Mouse (Mus musculus) lung, adult 2 months (tissue): ENCODE results near the gene Lao1. TPM values are rescaled to one million over a fixed set of nuclear protein-coding genes. Genes with fewer than 3 reads are reported as not detected.

Experiments used
- DNase-seq: peaks from one replicate; pipeline ENCODE4 v3.0.0; 2022
- H3K4me1 ChIP-seq: fragments of 200-500 bp; 2 replicates; pipeline ENCODE4 v1.6.1; 2011; ENCODE audit warnings: low read length; ENCODE audit not compliant: control insufficient read depth, insufficient read depth
- H3K4me3 ChIP-seq: fragments of 200-500 bp; replicated peaks from 2 replicates; pipeline ENCODE3; 2011; ENCODE audit warnings: low read depth, mild to moderate bottlenecking, control low read depth, low read length; ENCODE audit errors: extremely low read depth
- CTCF ChIP-seq: fragments of 200-500 bp; IDR thresholded peaks from 2 replicates; pipeline ENCODE4 v1.5.1; 2011; ENCODE audit warnings: mild to moderate bottlenecking, low read length, control low read depth; ENCODE audit not compliant: insufficient read depth
- POLR2A ChIP-seq: fragments of 200-500 bp; IDR thresholded peaks from 2 replicates; pipeline ENCODE4 v1.6.1; 2011; ENCODE audit warnings: low read depth, mild to moderate bottlenecking, control low read depth, low read length, borderline replicate concordance; ENCODE audit errors: extremely low read depth
- WGBS: fragments of 180-500 bp; shearing (Covaris S2); methylation state at CpG from one replicate; pipeline ENCODE4 v1.1.7; 2018; 5-methylcytosine and 5-hydroxymethylcytosine counted together
- polyA plus RNA-seq: library from polyadenylated mRNA; depleted of rRNA; stranded (reverse); fragments of >200 nt; gene quantifications from 2 replicates; pipeline ENCODE4 v1.2.3, GENCODE M21; 2012

The Lao1 gene
- polyA plus RNA-seq, 1 experiment, result not detected

DNA sequence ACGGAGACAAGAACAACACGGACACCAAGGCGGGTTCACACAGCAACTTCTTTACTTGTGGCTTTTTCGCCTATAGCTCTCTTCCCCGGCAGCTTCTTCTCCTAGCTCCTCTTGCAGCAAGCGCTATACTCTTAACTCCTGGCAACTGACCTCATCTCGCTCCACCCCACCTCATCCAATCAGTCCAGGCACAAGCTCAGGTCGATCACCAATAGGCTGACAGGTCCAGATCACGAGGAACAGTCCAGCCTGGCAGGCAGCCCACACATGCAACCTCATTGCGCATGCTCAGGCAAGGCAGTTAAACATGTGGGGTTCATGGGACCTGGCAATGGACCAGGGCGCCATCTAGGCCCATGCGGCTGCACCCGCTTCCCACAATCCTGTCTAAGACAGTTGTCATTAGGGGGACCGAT lies 35.8 kb downstream of the Lao1 start:
- no peaks in the 10 kb centered on the region for H3K4me1 ChIP-seq
- DNase-seq, result no peak
- no peak overlapping the region for H3K4me3 ChIP-seq
- TF ChIP-seq POLR2A (no peak), CTCF (no peak)
- WGBS, result 89% methylated on average over 14 of the region's 14 CpGs

DNA sequence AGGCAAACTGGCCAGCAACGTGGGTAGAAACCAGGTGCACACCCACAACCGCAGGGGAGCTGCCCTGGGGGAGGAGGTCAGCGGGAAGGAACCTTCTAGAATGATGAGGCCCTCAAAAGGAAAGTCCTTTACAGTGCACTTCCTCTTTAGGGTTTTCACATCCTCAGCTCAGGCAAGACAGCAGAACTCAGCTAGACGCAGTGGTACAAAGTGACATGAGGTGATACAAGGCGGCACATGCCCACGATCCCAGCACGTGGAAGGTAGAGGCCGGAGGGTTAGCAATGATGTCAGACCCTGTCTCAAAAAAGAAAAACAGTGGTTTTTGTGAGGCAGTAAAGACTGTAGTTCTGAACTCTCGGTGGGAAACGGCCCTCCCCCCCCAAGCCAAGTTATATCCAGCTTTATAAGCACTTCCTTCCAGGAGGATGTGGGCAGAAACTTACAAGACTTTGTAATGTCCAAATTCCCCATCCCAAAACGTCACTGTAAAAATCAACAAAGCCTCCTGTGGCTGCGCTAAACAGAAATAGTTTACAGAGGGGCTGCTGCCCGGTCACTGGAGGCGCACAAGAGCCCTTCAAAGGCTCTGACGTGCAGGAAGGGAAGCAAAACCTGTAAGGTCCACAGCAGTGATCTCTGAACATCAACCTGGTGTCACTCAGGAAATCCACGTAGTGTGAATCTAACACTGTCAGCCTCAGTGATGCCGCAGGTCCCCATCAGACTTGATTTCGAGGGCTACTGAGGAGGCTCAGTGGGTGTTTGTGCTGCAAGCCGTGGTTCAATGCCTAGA lies 38.5 kb downstream of the Lao1 start:
- no peak for DNase-seq
- H3K4me3 ChIP-seq, result no peak overlapping the region
- H3K4me1 ChIP-seq, result no peaks in the 10 kb centered on the region
- TF ChIP-seq POLR2A (no peak), CTCF (no peak)
- 25% methylated on average over 19 of the region's 19 CpGs for WGBS

DNA sequence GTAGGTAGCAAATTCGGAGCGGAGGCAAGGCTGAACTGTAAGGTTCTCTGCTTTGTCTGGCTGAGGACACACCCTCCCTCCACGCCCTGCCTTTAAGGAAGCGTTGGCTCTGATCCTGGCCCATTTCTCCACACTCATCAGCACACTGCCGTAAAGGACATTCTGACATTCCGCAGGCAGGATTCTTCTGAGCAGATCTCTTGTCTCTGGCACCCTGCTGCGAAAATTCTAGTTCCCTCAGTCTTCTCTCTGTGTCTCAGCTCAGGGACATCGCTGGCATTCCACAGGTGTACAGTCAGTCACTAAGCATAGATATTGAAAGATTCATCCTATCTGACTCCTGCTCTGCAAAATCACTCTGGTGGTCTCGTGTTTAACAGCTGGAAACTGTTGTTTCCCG lies 40.3 kb downstream of the Lao1 start:
- H3K4me3 ChIP-seq, result no peak overlapping the region
- no peak for TF ChIP-seq CTCF
- TF ChIP-seq POLR2A, result no peak
- 51% methylated on average over 10 of the region's 10 CpGs for WGBS
- H3K4me1 ChIP-seq, result no peaks in the 10 kb centered on the region
- DNase-seq, result no peak

DNA sequence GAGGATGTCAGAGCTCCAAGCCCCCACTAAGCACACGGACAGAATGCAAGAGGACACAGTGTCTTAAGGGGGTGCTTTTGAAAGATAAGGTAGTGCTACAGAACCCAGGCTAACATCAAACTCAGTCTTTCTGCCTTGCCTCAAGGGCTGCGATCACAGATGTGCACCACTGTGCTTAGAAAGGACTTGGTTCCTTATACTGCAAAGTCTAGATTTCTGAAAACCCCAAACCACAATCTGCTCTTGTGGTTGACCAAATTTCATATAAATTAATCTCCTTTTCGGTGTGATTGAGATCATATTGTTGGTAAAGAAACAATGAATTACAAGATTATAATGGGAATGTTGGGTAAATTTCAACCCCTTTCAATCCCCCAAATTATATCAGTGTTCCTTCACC lies 41.1 kb downstream of the Lao1 start:
- Histone ChIP-seq H3K4me1 (no peaks in the 10 kb centered on the region), H3K4me3 (no peak overlapping the region)
- TF ChIP-seq CTCF (no peak), POLR2A (no peak)
- no peak for DNase-seq
- WGBS, result 58% methylated on average over 3 of the region's 3 CpGs

DNA sequence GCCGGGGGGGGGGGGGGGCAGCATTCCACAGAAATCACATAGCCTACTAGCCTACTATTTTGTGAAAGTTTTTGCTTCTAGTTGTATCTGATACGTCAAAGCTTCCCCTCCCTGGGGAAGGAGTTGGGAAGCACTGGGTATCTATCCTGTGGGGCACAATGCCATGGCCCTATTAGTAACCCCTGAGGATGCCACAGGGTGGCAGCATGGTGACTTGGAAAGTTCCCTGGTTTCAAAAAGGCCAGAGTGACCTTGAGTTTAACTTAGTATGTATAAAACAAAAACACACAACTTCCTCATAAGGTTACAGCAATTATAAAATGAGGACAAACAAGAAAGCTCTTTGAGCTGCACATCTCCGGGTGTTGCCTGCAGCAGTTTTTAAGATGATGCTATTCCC lies 42.8 kb downstream of the Lao1 start:
- DNase-seq, result no peak
- TF ChIP-seq POLR2A (no peak), CTCF (0 out of 2 replicates have a peak, but pooled peaks have one; percentile 3)
- WGBS, result 49% methylated on average over 3 of the region's 3 CpGs
- Histone ChIP-seq H3K4me1 (no peaks in the 10 kb centered on the region), H3K4me3 (no peak overlapping the region)

DNA sequence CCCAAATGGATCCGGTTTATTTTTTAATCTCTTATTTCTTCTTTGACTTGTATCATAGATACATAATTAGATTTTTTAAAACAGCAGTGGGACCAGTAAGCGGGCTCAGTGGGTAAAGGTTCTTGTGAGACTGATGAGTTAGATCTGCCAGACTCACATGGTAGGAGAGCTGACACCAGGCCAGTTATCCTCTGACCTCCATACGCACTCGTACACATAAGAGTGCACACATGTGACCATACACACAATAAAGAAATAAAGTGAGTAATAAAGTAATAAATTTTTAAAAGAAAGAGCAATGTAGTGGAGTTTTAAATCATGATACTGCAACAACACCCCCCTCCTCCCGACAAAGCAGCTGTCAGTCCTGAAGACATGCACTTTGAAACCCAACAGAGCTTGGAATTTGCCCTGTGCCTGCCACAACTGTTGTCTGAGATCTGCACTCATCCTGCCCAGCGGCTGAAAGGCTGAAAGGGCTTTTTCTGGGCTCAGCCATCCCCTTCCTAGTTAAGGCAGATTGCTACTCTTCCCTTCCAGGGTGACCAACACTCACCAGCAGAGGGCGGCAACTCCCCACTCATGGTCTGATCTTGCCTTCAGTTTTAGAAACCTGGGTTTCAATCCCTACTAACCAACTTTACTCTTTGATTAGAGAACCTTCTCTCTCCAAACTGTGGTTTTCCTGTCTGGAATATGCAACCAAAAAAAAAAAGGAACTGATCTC lies 43.4 kb downstream of the Lao1 start:
- no peaks in the 10 kb centered on the region for H3K4me1 ChIP-seq
- 49% methylated on average over 7 of the region's 7 CpGs for WGBS
- TF ChIP-seq POLR2A (no peak), CTCF (peak; percentile 95)
- DNase-seq, result peak; percentile 85
- no peak overlapping the region for H3K4me3 ChIP-seq

DNA sequence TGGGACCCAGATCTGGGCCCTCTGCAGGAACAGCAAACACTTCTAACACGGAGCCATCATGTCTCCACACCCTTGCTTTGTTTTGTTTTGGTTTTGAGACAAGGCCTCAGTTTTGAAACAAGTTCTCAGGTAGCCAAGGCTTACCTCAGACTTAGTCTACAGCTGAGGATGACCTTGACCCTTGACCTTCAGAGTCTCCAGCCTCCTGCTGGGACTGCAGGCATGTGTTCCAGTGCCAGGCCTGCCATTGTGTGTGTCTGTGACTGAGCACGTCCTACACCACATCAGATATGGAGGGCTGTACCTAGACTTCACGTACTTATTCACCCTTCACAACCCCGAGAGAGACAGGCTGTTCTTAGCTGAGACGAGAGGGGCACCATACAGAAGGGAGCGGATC lies 46.2 kb downstream of the Lao1 start:
- no peak overlapping the region for H3K4me3 ChIP-seq
- H3K4me1 ChIP-seq, result no peaks in the 10 kb centered on the region
- WGBS, result 87% methylated on average over 6 of the region's 6 CpGs
- TF ChIP-seq POLR2A (no peak), CTCF (no peak)
- DNase-seq, result no peak

DNA sequence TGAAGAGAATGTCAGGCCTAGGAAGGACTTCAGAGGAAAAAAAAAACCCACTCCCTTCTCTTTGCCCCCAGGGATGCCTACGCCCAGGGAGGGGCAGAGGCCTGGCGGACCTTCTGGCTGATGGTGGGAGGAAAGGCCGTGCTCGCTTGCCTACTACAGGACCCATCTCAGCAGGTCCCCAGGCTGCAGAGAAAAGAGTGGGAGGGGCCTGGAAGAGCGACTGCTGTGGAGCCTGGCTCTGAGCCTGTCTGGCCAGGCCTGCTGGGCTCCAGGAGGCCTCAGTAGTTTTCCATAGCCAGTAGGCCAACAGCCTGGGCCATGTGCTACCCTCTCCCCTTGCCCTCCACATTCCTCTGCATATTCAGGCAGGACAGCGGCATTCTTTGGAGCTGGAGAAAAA lies 47.1 kb downstream of the Lao1 start:
- TF ChIP-seq CTCF, result no peak
- no peak for TF ChIP-seq POLR2A
- 56% methylated on average over 6 of the region's 6 CpGs for WGBS
- DNase-seq, result no peak

DNA sequence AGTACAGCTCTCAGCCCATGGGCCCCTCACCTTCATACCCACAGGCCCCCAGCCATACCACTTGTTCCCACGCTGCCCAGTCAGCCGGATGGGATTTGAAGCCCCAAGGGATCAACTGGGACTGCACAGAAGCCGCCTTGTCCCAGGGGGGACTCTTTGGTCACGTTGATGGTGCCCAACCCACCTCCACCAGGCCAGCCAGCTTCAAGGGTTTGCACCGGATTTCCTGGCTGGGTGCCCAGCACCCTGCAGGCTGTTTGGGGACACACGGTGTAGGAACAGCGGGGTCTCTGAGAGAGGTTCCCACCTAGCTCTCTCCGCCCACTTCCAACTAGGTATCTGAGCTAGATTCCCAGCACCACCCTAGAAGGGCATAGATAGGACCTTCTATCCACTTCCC lies 48.4 kb downstream of the Lao1 start:
- TF ChIP-seq CTCF, result no peak
- TF ChIP-seq POLR2A, result no peak
- WGBS, result 62% methylated on average over 8 of the region's 8 CpGs
- DNase-seq, result no peak
- H3K4me3 ChIP-seq, result no peak overlapping the region
- H3K4me1 ChIP-seq, result no peaks in the 10 kb centered on the region

More for the DNA sequence above, 47.1 kb downstream of the Lao1 start:
- no peaks in the 10 kb centered on the region for H3K4me1 ChIP-seq
- H3K4me3 ChIP-seq, result no peak overlapping the region
